Mouse (Mus musculus) kidney, postnatal 4 days (tissue): ENCODE results near the gene Zfp282.
"Not testable (repeated sequence)": the region's sequence is repeated elsewhere in the genome, so short reads cannot be mapped to it uniquely, and the experiment has no call there.

Experiments
- DNase-seq, 2 experiments: peaks; one replicate each; pipeline ENCODE4 v3.0.0; 2021; ENCODE audit warnings: mixed read lengths in 2 of 2

Zfp282 gene

GRCm38 (mm10) chr6:47877058-47877457 is at the start of gene Zfp282:
TSS of gene Zfp282 (plus strand) at chr6:47877204.
- no peak for DNase-seq

GRCm38 (mm10) chr6:47827462-47827861 is 49.5 kb upstream of the Zfp282 start:
- no peak for DNase-seq

- DNase-seq: no peak
Observed at GRCm38 (mm10) chr6:47828950-47829349, 48.1 kb upstream of the Zfp282 start.

- peak; percentile 96 to 97 for DNase-seq
Observed at GRCm38 (mm10) chr6:47830104-47831078, 46.6 kb upstream of the Zfp282 start, which contains the start of gene Zfp786. TSS of gene Zfp786 (minus strand) at chr6:47830867.

GRCm38 (mm10) chr6:47832220-47832619 is 44.8 kb upstream of the Zfp282 start:
- no peak for DNase-seq

- DNase-seq: peak; percentile 97 to 98
Observed at GRCm38 (mm10) chr6:47835482-47835983, 41.5 kb upstream of the Zfp282 start, which contains the start of gene Zfp398. TSS of gene Zfp398 (plus strand) at chr6:47835661.

- DNase-seq: peak; percentile 69 to 79
Observed at GRCm38 (mm10) chr6:47835984-47836521, 41.0 kb upstream of the Zfp282 start.

GRCm38 (mm10) chr6:47837630-47838029 is 39.4 kb upstream of the Zfp282 start:
- no peak for DNase-seq

- DNase-seq: no peak
Observed at GRCm38 (mm10) chr6:47841077-47841476, 35.9 kb upstream of the Zfp282 start.

GRCm38 (mm10) chr6:47841831-47842230 is 35.2 kb upstream of the Zfp282 start:
- no peak for DNase-seq

GRCm38 (mm10) chr6:47842337-47842736 is 34.7 kb upstream of the Zfp282 start:
- no peak for DNase-seq

GRCm38 (mm10) chr6:47845779-47846178 is 31.2 kb upstream of the Zfp282 start:
- no peak for DNase-seq

GRCm38 (mm10) chr6:47857241-47857640 is 19.8 kb upstream of the Zfp282 start:
- DNase-seq: no peak

GRCm38 (mm10) chr6:47857729-47858128 is 19.3 kb upstream of the Zfp282 start:
- DNase-seq: not testable (repeated sequence)

- DNase-seq: no peak
Observed at GRCm38 (mm10) chr6:47872266-47872665, 4.7 kb upstream of the Zfp282 start.

GRCm38 (mm10) chr6:47877461-47878132 is 593 bp downstream of the Zfp282 start:
- DNase-seq: peak; percentile 92 to 95

- no peak for DNase-seq
Observed at GRCm38 (mm10) chr6:47878133-47878514, 1.1 kb downstream of the Zfp282 start.

GRCm38 (mm10) chr6:47878593-47878992 is 1.6 kb downstream of the Zfp282 start:
- DNase-seq: peak in 1 of 2 experiments; percentile 6

- no peak for DNase-seq
Observed at GRCm38 (mm10) chr6:47879049-47879716, 2.2 kb downstream of the Zfp282 start.

GRCm38 (mm10) chr6:47880166-47880565 is 3.2 kb downstream of the Zfp282 start:
- DNase-seq: no peak

- DNase-seq: no peak
Observed at GRCm38 (mm10) chr6:47888812-47889383, 11.9 kb downstream of the Zfp282 start.

- no peak for DNase-seq
Observed at GRCm38 (mm10) chr6:47899416-47899815, 22.4 kb downstream of the Zfp282 start.
